Mouse (Mus musculus) lung, postnatal 0 days (tissue): Measurements from ENCODE around the gene Vti1b. TPM values are rescaled to one million over a fixed set of nuclear protein-coding genes. Genes with fewer than 3 reads are reported as not detected.

ENCODE experiments used
- ATAC-seq: fragments of 200-750 bp; cut with Nextera tagmentation; 2 replicates; pipeline ENCODE4 v1.8.0; 2017; ENCODE audit warnings: moderate library complexity
- DNase-seq: peaks from one replicate; pipeline ENCODE4 v3.0.0-alpha.2; 2016; ENCODE audit warnings: low spot score
- H3K27ac ChIP-seq: fragments of 300-500 bp; sonication (generic); 2 replicates; pipeline ENCODE4 v1.5.1; 2014; ENCODE audit warnings: antibody characterized with exemption, mild to moderate bottlenecking, low read length, mixed read lengths
- H3K27me3 ChIP-seq: fragments of 300-500 bp; sonication (generic); replicated peaks from 2 replicates; pipeline ENCODE4 v1.6.1; 2014; ENCODE audit warnings: low read length, mixed read lengths; ENCODE audit not compliant: insufficient read depth
- H3K36me3 ChIP-seq: fragments of 300-500 bp; sonication (generic); 2 replicates; pipeline ENCODE4 v1.6.1; 2014; ENCODE audit warnings: low read length, mixed read lengths; ENCODE audit not compliant: insufficient read depth
- H3K4me1 ChIP-seq: fragments of 300-500 bp; sonication (generic); 2 replicates; pipeline ENCODE4 v1.6.1; 2014; ENCODE audit warnings: antibody characterized with exemption, low read depth, low read length, mixed read lengths; ENCODE audit not compliant: insufficient read depth
- H3K4me2 ChIP-seq: fragments of 300-500 bp; sonication (generic); replicated peaks from 2 replicates; pipeline ENCODE4 v1.6.1; 2014; ENCODE audit warnings: low read depth, mild to moderate bottlenecking, low read length, moderate library complexity, mixed read lengths
- H3K4me3 ChIP-seq: fragments of 300-500 bp; sonication (generic); 2 replicates; pipeline ENCODE4 v1.5.1; 2014; ENCODE audit warnings: low read depth, low read length
- H3K9ac ChIP-seq: fragments of 300-500 bp; sonication (generic); replicated peaks from 2 replicates; pipeline ENCODE4 v1.6.1; 2014; ENCODE audit warnings: low read depth, mild to moderate bottlenecking
- H3K9me3 ChIP-seq: fragments of 300-500 bp; sonication (generic); 2 replicates; pipeline ENCODE4 v1.6.1; 2016; ENCODE audit warnings: low read length, mixed read lengths
- CTCF ChIP-seq: IDR thresholded peaks from 2 replicates; pipeline ENCODE4 v1.5.1; 2016; ENCODE audit warnings: antibody characterized with exemption, mild to moderate bottlenecking
- EP300 ChIP-seq: IDR thresholded peaks from 2 replicates; pipeline ENCODE4 v1.6.1; 2016; ENCODE audit warnings: antibody characterized with exemption, mild to moderate bottlenecking, control low read depth
- WGBS: fragments of 180-500 bp; shearing (Covaris S2); extraction: QIAGEN DNeasy Blood & Tissue Kit; methylation state at CpG from one replicate; pipeline ENCODE4 v1.1.7; 2014; 5-methylcytosine and 5-hydroxymethylcytosine counted together
- polyA plus RNA-seq: library from polyadenylated mRNA; unstranded; fragments of >200 nt; fragmentation: Nextera tagmentation; extraction: Ambion mirVana; gene quantifications from 2 replicates; pipeline ENCODE4 v1.2.1, GENCODE M21; 2015

Gene Vti1b
- 78.5 and 80.6 TPM in 2 replicates for polyA plus RNA-seq

GRCm38 (mm10) chr12:79172019-79172941 lies at the start of gene Vti1b:
Gene Vti1b (minus strand): TSS chr12:79172667.
- WGBS, result 2% methylated on average over 69 of the region's 73 CpGs
- Histone ChIP-seq H3K9me3 (no peaks in the 10 kb centered on the region), H3K27ac (peak within 1 kb of the TSS; percentile 90), H3K4me2 (peak within 1 kb of the TSS; percentile 62), H3K4me1 (peaks cover 5% of the 10 kb centered on the region; the same call in 1 of the 2 replicates), H3K9ac (peak within 1 kb of the TSS; percentile 80), H3K27me3 (no peaks in the 10 kb centered on the region), H3K4me3 (peak within 1 kb of the TSS; percentile 92), H3K36me3 (no peaks in the 10 kb centered on the region)
- ATAC-seq (peak; percentile 98), DNase-seq (peak; percentile 97)
- TF ChIP-seq EP300, result peak; percentile 53; the same call in 1 of the 2 replicates
- peak; percentile 77 for TF ChIP-seq CTCF

GRCm38 (mm10) chr12:79217511-79217910 lies 45.0 kb upstream of the Vti1b start:
- no peak overlapping the region for H3K9ac ChIP-seq
- H3K4me1 ChIP-seq, result no peaks in the 10 kb centered on the region
- WGBS, result 56% methylated on average over 5 of the region's 5 CpGs
- no peak for DNase-seq
- H3K36me3 ChIP-seq, result no peaks in the 10 kb centered on the region
- no peak for TF ChIP-seq CTCF
- TF ChIP-seq EP300, result no peak
- no peak for ATAC-seq
- H3K27me3 ChIP-seq, result no peaks in the 10 kb centered on the region
- H3K9me3 ChIP-seq, result no peaks in the 10 kb centered on the region
- H3K27ac ChIP-seq, result no peak overlapping the region
- H3K4me2 ChIP-seq, result no peak overlapping the region
- H3K4me3 ChIP-seq, result no peak overlapping the region

GRCm38 (mm10) chr12:79211447-79211846 lies 39.0 kb upstream of the Vti1b start:
- no peak for TF ChIP-seq EP300
- no peak for TF ChIP-seq CTCF
- no peaks in the 10 kb centered on the region for H3K36me3 ChIP-seq
- DNase-seq, result no peak
- no peak overlapping the region for H3K27ac ChIP-seq
- H3K9me3 ChIP-seq, result no peaks in the 10 kb centered on the region
- peaks cover 4% of the 10 kb centered on the region for H3K4me1 ChIP-seq
- H3K27me3 ChIP-seq, result no peaks in the 10 kb centered on the region
- no peak overlapping the region for H3K4me2 ChIP-seq
- H3K9ac ChIP-seq, result no peak overlapping the region
- 72% methylated on average over 8 of the region's 8 CpGs for WGBS
- H3K4me3 ChIP-seq, result no peak overlapping the region
- no peak for ATAC-seq

DNA sequence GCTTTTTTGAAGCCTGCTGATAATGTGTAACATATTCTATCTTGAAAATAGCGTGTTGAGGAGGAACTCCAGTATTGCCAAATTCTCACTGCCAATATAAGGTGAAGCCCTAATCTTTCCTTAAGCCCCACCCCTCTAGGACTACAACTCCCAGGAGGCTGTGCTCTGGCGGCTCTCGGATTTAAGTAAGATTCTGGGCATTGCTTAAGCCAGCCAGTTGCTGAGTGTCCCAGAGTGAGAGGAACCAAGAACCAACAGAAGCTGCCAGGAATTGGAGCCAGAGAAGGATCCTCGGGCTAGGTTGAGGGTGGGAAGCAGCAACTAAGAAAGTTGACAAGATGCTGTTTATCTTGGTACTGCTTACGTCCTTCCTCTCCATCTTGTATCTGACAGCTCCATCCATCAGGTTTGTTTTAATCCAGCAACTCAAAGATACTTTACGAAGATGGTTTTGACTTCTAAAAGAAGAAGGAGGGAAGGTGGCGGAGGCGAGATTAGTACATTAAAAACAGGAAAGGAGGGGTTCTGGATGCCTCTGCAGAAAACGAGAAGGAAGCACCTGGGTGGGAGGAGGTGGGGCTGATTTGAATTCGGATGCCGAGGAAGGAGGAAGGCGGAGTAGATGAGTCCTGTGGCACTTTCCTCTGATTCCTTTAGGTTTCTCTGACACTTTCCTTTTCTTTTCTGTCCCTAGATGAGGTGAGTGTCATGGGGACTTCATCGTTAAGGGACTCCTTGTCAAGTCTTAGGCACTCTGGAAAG lies 36.4 kb upstream of the Vti1b start, which contains the start of gene Rdh12:
Gene Rdh12, plus strand, starts transcription at position 212 of the 762 bp plus-strand sequence.
- Histone ChIP-seq H3K9ac (no peak within 1 kb of the TSS; the same call in 1 of the 2 replicates), H3K27me3 (no peaks in the 10 kb centered on the region), H3K4me2 (peak within 1 kb of the TSS; percentile 56), H3K4me3 (peak within 1 kb of the TSS; percentile 31), H3K4me1 (peaks cover 4% of the 10 kb centered on the region), H3K36me3 (no peaks in the 10 kb centered on the region), H3K9me3 (no peaks in the 10 kb centered on the region), H3K27ac (no peak within 1 kb of the TSS)
- no peak for TF ChIP-seq EP300
- TF ChIP-seq CTCF, result no peak
- DNase-seq (peak; percentile 74), ATAC-seq (peak; percentile 80)
- 3% methylated on average over 13 of the region's 13 CpGs for WGBS

GRCm38 (mm10) chr12:79201882-79202281 lies 29.4 kb upstream of the Vti1b start:
- no peak for DNase-seq
- Histone ChIP-seq H3K27ac (no peak overlapping the region), H3K9me3 (no peaks in the 10 kb centered on the region), H3K4me1 (no peaks in the 10 kb centered on the region), H3K4me3 (no peak overlapping the region), H3K36me3 (no peaks in the 10 kb centered on the region), H3K9ac (no peak overlapping the region), H3K4me2 (no peak overlapping the region), H3K27me3 (no peaks in the 10 kb centered on the region)
- WGBS, result 65% methylated on average over 3 of the region's 3 CpGs
- ATAC-seq, result no peak
- TF ChIP-seq CTCF (no peak), EP300 (no peak)

- TF ChIP-seq CTCF (no peak), EP300 (no peak)
Measured at GRCm38 (mm10) chr12:79197105-79197504, 24.6 kb upstream of the Vti1b start.

More at GRCm38 (mm10) chr12:79197105-79197504, 24.6 kb upstream of the Vti1b start:
- H3K9me3 ChIP-seq, result no peaks in the 10 kb centered on the region
- ATAC-seq, result no peak
- WGBS, result 83% methylated on average over 5 of the region's 5 CpGs
- no peaks in the 10 kb centered on the region for H3K4me1 ChIP-seq
- H3K36me3 ChIP-seq, result no peaks in the 10 kb centered on the region
- no peaks in the 10 kb centered on the region for H3K27me3 ChIP-seq
- no peak for DNase-seq
- H3K4me3 ChIP-seq, result no peak overlapping the region
- H3K27ac ChIP-seq, result no peak overlapping the region
- no peak overlapping the region for H3K4me2 ChIP-seq
- no peak overlapping the region for H3K9ac ChIP-seq
